Mouse (Mus musculus) heart, postnatal 0 days (tissue): ENCODE data around the gene Ddx27.

Experiments used
- CTCF ChIP-seq: IDR thresholded peaks from 2 replicates; pipeline ENCODE4 v1.5.1; 2016; ENCODE audit warnings: antibody characterized with exemption, control low read depth, low read depth
- EP300 ChIP-seq: IDR thresholded peaks from 2 replicates; pipeline ENCODE4 v1.6.1; 2016; ENCODE audit warnings: antibody characterized with exemption, low read depth

DNA sequence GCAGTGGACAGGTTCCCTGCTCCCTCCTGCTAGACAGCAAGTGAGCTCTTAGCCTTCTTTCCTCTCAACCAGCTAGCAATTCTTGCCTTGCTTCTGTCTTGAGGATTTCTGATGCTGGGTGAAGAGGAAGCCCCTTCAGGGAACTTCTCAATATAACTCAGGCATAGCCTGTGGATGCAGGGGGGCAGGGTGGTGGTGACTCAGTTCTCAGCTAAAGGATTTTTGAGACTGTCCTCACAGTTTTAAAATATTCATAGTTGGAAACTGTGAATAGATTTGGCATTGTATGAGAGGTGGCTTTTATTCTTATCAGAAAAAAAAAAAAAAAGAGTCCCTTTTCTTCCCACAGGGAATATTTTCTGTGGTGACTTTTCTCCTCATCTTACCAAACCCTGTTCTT lies 45.8 kb downstream of the Ddx27 start:
- TF ChIP-seq CTCF: no peak
- TF ChIP-seq EP300: no peak
